Mouse (Mus musculus) NIH3T3 (cell line): ENCODE results near the gene Sgms1.
"Not testable (repeated sequence)": the region's sequence is repeated elsewhere in the genome, so short reads cannot be mapped to it uniquely, and the experiment has no call there.

Experiments
- DNase-seq: peaks from one replicate; pipeline ENCODE4 v3.0.0-alpha.2; 2012; ENCODE audit warnings: low read depth

Sgms1 gene

GRCm38 (mm10) chr19:32383738-32384137 lies 5.8 kb downstream of the Sgms1 start:
- DNase-seq = no peak

GRCm38 (mm10) chr19:32381511-32381961 lies 8.0 kb downstream of the Sgms1 start:
- no peak for DNase-seq

- DNase-seq = no peak
These were observed 8.8 kb downstream of the Sgms1 start for GRCm38 (mm10) chr19:32380748-32381147.

GRCm38 (mm10) chr19:32379239-32379920 lies 10.1 kb downstream of the Sgms1 start:
- DNase-seq = no peak

GRCm38 (mm10) chr19:32378581-32378980 lies 10.9 kb downstream of the Sgms1 start:
- DNase-seq = no peak

- DNase-seq = no peak
These were observed 11.7 kb downstream of the Sgms1 start for GRCm38 (mm10) chr19:32377701-32378325.

- no peak for DNase-seq
These were observed 12.5 kb downstream of the Sgms1 start for GRCm38 (mm10) chr19:32376886-32377535.

GRCm38 (mm10) chr19:32376054-32376453 lies 13.5 kb downstream of the Sgms1 start:
- no peak for DNase-seq

- no peak for DNase-seq
These were observed 14.0 kb downstream of the Sgms1 start for GRCm38 (mm10) chr19:32375473-32375985.

GRCm38 (mm10) chr19:32374751-32375150 lies 14.8 kb downstream of the Sgms1 start:
- no peak for DNase-seq

- no peak for DNase-seq
These were observed 15.5 kb downstream of the Sgms1 start for GRCm38 (mm10) chr19:32373865-32374655.

- peak; percentile 84 for DNase-seq
These were observed 17.1 kb downstream of the Sgms1 start for GRCm38 (mm10) chr19:32372373-32372772.

GRCm38 (mm10) chr19:32367333-32367732 lies 22.2 kb downstream of the Sgms1 start:
- DNase-seq = no peak

- DNase-seq = peak; percentile 21
These were observed 23.1 kb downstream of the Sgms1 start for GRCm38 (mm10) chr19:32366406-32366805.

GRCm38 (mm10) chr19:32365111-32365510 lies 24.4 kb downstream of the Sgms1 start:
- no peak for DNase-seq

GRCm38 (mm10) chr19:32363587-32363986 lies 25.9 kb downstream of the Sgms1 start:
- DNase-seq = no peak

- no peak for DNase-seq
These were observed 27.0 kb downstream of the Sgms1 start for GRCm38 (mm10) chr19:32362520-32362919.

- DNase-seq = no peak
These were observed 28.4 kb downstream of the Sgms1 start for GRCm38 (mm10) chr19:32360989-32361698.

GRCm38 (mm10) chr19:32360546-32360945 lies 29.0 kb downstream of the Sgms1 start:
- DNase-seq = no peak

- no peak for DNase-seq
These were observed 30.6 kb downstream of the Sgms1 start for GRCm38 (mm10) chr19:32358699-32359517.

GRCm38 (mm10) chr19:32358011-32358410 lies 31.5 kb downstream of the Sgms1 start:
- not testable (repeated sequence) for DNase-seq
